Mouse (Mus musculus): ENCODE measurements around the gene Gldc. TPM values are rescaled to one million over a fixed set of nuclear protein-coding genes. Genes with fewer than 3 reads are reported as not detected.
A peak's percentile ranks its signal among the peaks of the same experiment; 100 is the strongest.
"Not testable (repeated sequence)": the region's sequence is repeated elsewhere in the genome, so short reads cannot be mapped to it uniquely, and the experiment has no call there.

The Gldc gene
- 18.8 and 24.0 TPM in 2 replicates for polyA plus RNA-seq (2015; fragmentation: Nextera tagmentation; extraction: Ambion mirVana)

DNA sequence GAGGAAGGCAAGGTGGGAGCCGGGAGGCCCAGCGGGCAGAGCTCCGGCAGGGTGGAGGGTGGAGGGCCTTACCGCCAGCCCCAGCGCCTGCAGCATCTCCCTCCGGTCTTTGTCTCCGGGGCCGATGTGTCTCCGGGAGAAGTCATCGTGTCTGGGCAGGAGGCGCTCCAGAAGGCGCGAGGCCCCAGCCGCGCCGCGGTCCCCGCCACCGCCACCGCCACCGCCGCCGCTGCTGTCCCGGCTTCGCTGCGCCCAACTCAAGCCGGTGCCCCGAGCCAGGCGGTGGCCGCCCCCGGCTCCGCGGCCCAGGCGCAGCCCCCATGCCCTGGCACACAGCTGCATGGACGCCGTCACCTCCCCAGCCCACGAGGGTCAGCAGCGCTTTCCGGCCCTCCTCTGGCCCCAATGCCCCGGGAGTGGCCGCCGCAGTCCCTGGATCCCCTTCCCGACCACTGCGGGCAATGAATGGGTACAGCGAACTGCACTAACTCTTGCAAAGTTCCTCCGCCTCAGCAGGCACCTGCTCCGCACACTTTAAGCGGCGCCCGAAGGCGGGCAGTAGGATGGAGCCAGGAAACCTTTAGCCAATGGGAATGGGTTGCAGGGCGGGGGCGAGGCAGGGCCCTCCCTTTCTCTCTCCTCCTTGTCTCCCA is at the start of gene Gldc:
Gene Gldc (minus strand): TSS at position 511 of the 653 bp plus-strand sequence.
- peak within 1 kb of the TSS; percentile 58 for H3K4me3 ChIP-seq (replicated peaks)
- peak within 1 kb of the TSS; percentile 59 for H3K9ac ChIP-seq
- H3K4me1 ChIP-seq (replicated peaks), result peaks cover 6% of the 10 kb centered on the region; the same call in 1 of the 2 replicates
- peaks cover 51% of the 10 kb centered on the region for H3K27me3 ChIP-seq
- peak within 1 kb of the TSS; percentile 11; the same call in 1 of the 2 replicates for H3K27ac ChIP-seq
- peak; percentile 75 for ATAC-seq (ENCODE audit: low read depth)
- H3K36me3 ChIP-seq, result no peaks in the 10 kb centered on the region
- WGBS (ENCODE audit: insufficient replicate concordance), result under 1% methylated on average over 52 of the region's 53 CpGs
- H3K9me3 ChIP-seq (replicated peaks), result no peaks in the 10 kb centered on the region
- DNase-seq, result peak; percentile 4
- peak within 1 kb of the TSS; percentile 61 for H3K4me2 ChIP-seq

DNA sequence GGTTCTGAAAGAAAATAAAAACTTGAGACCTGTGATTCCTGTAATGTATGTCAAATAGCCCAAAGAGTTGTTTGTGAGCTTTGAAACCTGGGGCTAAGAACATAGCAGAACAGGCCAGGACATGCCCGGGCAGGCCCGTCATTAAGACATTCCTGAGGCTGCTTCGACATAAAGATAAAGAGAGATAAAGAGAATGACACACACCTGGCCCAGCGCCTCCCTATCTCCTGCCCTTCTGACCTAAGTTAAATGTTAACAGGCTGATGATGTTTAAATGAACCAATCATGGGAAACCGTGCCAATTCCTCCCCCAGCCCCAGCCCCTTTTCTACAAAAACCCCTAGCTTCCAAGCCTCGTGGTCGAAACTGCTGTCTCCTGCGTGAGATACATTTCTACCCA is 47.4 kb upstream of the Gldc start:
- H3K4me1 ChIP-seq (replicated peaks); H3K4me3 ChIP-seq (replicated peaks); H3K9me3 ChIP-seq (replicated peaks); H3K27me3 ChIP-seq; DNase-seq; H3K9ac ChIP-seq; H3K4me2 ChIP-seq; ATAC-seq (ENCODE audit: low read depth); H3K36me3 ChIP-seq; H3K27ac ChIP-seq: not testable (repeated sequence)
- WGBS (ENCODE audit: insufficient replicate concordance), result 65% methylated on average over 8 of the region's 8 CpGs

DNA sequence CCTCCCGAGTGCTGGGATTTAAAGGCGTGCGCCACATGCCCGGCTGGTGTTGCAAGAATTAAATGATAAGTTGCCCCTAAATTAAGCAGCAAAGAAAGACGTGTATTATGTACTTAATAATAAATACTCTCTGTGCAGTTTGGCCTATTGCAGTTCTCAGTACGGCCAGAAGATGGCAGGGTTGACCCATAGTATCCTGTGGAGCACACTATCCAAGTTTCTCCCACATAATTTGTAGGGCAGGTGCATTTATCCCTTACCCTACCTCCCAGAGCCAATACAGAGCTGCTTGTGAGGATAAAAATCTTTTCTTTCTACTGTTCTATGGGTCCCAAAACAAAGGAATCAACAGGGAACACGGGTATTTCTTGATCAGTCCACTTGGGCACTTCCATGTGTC is 42.1 kb upstream of the Gldc start:
- Histone ChIP-seq H3K27ac (no peak overlapping the region), H3K4me2 (no peak overlapping the region), H3K4me1 (replicated peaks) (no peaks in the 10 kb centered on the region), H3K4me3 (replicated peaks) (no peak overlapping the region), H3K27me3 (no peaks in the 10 kb centered on the region), H3K36me3 (no peaks in the 10 kb centered on the region), H3K9me3 (replicated peaks) (no peaks in the 10 kb centered on the region), H3K9ac (no peak overlapping the region)
- ATAC-seq (ENCODE audit: low read depth) (no peak), DNase-seq (no peak)
- 16% methylated on average over 7 of the region's 7 CpGs for WGBS (ENCODE audit: insufficient replicate concordance)

DNA sequence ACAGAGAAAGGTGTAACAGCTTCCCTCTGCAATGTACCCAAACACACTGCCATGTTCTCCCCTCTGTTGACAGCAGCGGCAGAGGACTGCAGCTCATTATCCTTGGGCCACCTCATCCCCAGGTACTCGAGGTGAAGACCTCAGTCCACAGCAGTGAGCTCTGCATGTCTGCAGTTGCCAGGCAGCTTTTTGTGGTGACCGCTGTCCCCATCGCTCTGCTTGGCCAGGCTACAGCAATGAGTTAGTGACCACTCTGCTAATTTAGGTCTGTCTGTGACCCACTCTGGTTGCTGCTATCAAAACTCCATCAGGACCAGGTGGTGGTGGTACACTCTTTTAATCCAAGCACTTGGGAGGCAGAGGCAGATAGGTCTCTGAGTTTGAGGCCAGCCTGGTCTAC is 41.0 kb upstream of the Gldc start:
- WGBS (ENCODE audit: insufficient replicate concordance), result 63% methylated on average over 4 of the region's 4 CpGs
- no peak for ATAC-seq (ENCODE audit: low read depth)

DNA sequence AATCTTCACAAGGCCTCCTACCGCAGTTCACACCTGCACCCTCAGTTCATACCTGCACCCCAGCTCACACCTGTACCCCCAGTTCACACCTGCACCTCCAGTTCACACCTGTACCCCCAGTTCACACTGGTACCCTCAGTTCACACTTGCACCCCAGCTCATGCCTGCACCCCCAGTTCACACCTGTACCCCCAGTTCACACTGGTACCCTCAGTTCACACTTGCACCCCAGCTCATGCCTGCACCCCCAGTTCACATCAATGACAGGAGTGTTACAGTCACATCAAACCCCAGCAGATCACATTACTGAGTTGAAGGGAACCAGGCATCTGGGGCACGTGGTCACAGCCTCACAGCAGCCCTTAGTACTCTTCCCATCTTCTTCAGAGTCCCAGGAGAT is 40.5 kb upstream of the Gldc start:
- not testable (repeated sequence) for H3K27ac ChIP-seq; H3K9me3 ChIP-seq (replicated peaks); ATAC-seq (ENCODE audit: low read depth); DNase-seq; H3K4me2 ChIP-seq; H3K4me3 ChIP-seq (replicated peaks); H3K4me1 ChIP-seq (replicated peaks); H3K27me3 ChIP-seq; H3K36me3 ChIP-seq; H3K9ac ChIP-seq
- WGBS (ENCODE audit: insufficient replicate concordance), result 61% methylated on average over 2 of the region's 2 CpGs

More for the DNA sequence above, 41.0 kb upstream of the Gldc start:
- Histone ChIP-seq H3K9ac (no peak overlapping the region), H3K27ac (no peak overlapping the region), H3K4me2 (no peak overlapping the region), H3K9me3 (replicated peaks) (no peaks in the 10 kb centered on the region), H3K4me1 (replicated peaks) (no peaks in the 10 kb centered on the region), H3K36me3 (no peaks in the 10 kb centered on the region), H3K4me3 (replicated peaks) (no peak overlapping the region), H3K27me3 (no peaks in the 10 kb centered on the region)
- DNase-seq, result no peak

DNA sequence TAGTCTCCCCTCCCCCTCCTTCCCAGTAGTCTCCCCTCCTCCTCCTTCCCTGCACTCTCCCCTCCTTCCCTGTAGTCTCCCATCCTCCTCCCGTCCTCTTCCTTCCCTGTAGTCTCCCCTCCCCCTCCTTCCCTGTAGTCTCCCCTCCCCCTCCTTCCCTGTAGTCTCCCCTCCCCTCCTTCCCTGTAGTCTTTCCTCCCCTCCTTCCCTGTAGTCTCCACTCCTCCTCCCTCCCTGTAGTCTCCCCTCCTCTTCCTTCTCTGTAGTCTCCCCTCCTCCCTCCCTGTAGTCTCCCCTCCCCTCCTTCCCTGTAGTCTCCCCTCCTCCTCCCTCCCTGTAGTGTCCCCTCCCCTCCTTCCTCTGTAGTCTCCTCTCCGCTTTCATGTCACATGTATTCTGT is 38.8 kb upstream of the Gldc start:
- Histone ChIP-seq H3K9ac (no peak overlapping the region), H3K4me2 (no peak overlapping the region), H3K4me1 (replicated peaks) (no peaks in the 10 kb centered on the region), H3K9me3 (replicated peaks) (no peaks in the 10 kb centered on the region), H3K27me3 (no peaks in the 10 kb centered on the region), H3K36me3 (no peaks in the 10 kb centered on the region), H3K27ac (no peak overlapping the region), H3K4me3 (replicated peaks) (no peak overlapping the region)
- WGBS (ENCODE audit: insufficient replicate concordance), result 28% methylated on average over 2 of the region's 2 CpGs
- ATAC-seq (ENCODE audit: low read depth) (no peak), DNase-seq (no peak)

DNA sequence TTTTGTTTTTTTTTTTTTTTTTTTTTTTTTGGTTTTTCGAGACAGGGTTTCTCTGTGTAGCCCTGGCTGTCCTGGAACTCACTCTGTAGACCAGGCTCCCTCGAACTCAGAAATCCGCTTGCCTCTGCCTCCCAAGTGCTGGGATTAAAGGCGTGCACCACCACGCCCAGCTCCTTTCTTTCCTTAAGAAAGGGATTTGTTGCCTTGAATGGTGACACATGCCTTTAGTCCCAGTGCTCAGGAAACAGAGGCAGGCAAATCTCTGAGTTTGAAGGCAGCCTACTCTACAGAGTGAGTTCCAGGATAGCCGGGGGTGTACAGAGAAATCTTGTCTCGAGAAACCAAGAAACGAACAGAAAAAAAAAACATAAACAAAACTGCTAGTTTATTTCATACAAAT is 33.8 kb upstream of the Gldc start:
- not testable (repeated sequence) for ATAC-seq (ENCODE audit: low read depth); H3K36me3 ChIP-seq; H3K9ac ChIP-seq; H3K9me3 ChIP-seq (replicated peaks); H3K4me3 ChIP-seq (replicated peaks); H3K27ac ChIP-seq; H3K4me2 ChIP-seq; H3K27me3 ChIP-seq; H3K4me1 ChIP-seq (replicated peaks); DNase-seq
- WGBS (ENCODE audit: insufficient replicate concordance), result 73% methylated on average over 8 of the region's 8 CpGs

DNA sequence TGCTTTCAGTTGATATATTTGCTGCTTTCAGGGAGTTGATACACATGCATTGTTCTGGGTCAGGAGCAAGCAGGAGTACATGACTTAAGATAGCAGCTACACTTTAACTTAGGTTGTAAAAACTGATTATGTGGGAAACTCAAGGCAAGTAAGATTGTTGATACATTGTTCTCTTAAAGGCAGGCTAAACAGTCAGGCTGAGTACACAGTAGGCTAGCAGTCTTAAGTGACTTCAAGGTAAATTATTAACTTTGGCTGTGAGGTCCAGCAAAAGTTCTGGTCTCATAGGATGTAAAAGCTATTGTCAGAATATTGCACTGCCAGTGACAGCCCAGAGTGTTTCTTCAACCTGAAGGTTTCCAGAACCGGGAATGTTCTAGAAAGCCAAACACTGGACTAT is 31.8 kb upstream of the Gldc start:
- Histone ChIP-seq H3K27ac (no peak overlapping the region), H3K4me1 (replicated peaks) (no peaks in the 10 kb centered on the region; the same call in 1 of the 2 replicates), H3K9ac (no peak overlapping the region), H3K4me3 (replicated peaks) (no peak overlapping the region), H3K4me2 (no peak overlapping the region), H3K36me3 (no peaks in the 10 kb centered on the region), H3K27me3 (no peaks in the 10 kb centered on the region), H3K9me3 (replicated peaks) (no peaks in the 10 kb centered on the region)
- DNase-seq (no peak), ATAC-seq (ENCODE audit: low read depth) (no peak)
- WGBS (ENCODE audit: insufficient replicate concordance), result 62% methylated on average over 1 of the region's 1 CpGs

DNA sequence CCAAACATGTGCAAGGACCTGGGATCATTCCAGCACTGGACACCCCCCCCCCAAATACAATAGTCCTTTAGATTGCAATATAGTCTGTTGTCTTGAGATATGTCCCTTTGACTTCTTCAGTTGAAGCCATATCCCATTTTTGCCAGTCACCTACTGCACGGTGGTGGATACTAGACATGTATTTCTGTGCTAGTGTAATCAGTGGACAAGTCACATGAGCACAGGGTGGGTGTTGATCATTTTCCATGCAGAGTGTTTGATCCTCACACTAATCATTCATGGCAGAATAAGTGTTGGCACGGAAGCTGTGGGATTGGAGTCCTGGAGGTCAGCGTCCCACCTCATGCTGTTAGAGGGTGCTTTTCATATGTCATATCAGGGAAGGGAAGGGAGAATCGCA is 30.6 kb upstream of the Gldc start:
- Histone ChIP-seq H3K9me3 (replicated peaks) (no peaks in the 10 kb centered on the region), H3K27ac (no peak overlapping the region), H3K4me3 (replicated peaks) (no peak overlapping the region), H3K4me2 (no peak overlapping the region), H3K9ac (no peak overlapping the region), H3K27me3 (no peaks in the 10 kb centered on the region), H3K36me3 (no peaks in the 10 kb centered on the region), H3K4me1 (replicated peaks) (no peaks in the 10 kb centered on the region; the same call in 1 of the 2 replicates)
- DNase-seq (no peak), ATAC-seq (ENCODE audit: low read depth) (no peak)
- WGBS (ENCODE audit: insufficient replicate concordance), result 68% methylated on average over 4 of the region's 4 CpGs

DNA sequence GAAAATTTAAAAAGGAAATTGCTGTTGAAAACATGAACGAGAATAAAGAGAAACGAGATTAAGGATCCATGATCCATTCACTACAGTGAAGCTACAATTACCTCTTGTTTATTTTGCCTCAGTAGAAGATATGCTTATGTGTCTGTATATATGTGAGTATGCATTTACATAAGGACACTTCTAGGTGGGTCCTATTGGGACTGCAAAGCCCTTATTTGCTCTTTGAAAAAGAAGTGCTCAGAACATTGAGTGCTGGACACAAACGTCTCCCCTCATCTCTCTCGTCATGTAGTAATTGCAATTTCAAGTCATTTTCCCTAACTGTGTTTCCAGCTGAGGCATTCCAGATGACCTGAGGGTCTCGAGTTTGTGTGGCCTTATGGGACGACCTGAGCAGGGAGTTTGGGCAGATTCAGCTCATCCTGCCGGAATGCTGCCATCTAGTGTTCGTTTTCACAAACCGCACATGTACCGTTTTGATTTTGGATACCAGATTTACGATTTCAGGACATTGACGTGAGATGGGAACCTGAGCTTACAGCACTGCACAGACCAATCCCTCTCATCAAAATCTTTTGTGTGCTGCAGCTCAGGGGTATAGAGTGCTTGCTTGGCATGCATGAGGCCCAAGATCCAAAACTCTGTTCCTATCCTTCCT is 30.1 kb upstream of the Gldc start:
- no peak overlapping the region for H3K9ac ChIP-seq
- no peak overlapping the region for H3K4me2 ChIP-seq
- H3K27ac ChIP-seq, result no peak overlapping the region
- whole genome bisulfite sequencing (ENCODE audit: insufficient replicate concordance), result 18% methylated on average over 12 of the region's 12 CpGs
- no peaks in the 10 kb centered on the region for H3K9me3 ChIP-seq (replicated peaks)
- DNase-seq (peak; percentile 9), ATAC-seq (ENCODE audit: low read depth) (no peak)
- no peak overlapping the region for H3K4me3 ChIP-seq (replicated peaks)
- H3K36me3 ChIP-seq, result no peaks in the 10 kb centered on the region
- no peaks in the 10 kb centered on the region; the same call in 1 of the 2 replicates for H3K4me1 ChIP-seq (replicated peaks)
- H3K27me3 ChIP-seq, result no peaks in the 10 kb centered on the region

DNA sequence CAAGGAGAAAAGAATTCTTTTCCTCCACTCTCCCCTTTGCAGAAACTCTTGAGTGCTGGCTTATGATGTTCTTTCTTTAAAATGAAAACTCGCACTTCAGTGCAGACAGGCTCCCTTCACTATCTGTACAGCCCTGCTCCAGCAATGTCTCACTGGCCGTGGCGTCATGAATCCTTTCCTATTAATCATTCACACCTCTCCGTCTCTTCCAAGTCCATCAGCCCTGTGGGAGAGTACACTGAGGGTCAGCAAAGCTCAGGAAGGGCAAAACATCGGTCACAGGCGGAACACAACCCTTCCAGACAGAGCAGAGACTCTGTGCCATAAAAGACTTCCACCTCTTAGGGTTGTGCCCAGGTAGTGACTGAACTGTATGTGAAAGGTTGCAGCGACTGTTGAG is 26.9 kb upstream of the Gldc start:
- no peaks in the 10 kb centered on the region for H3K27me3 ChIP-seq
- H3K4me2 ChIP-seq, result no peak overlapping the region
- H3K36me3 ChIP-seq, result no peaks in the 10 kb centered on the region
- H3K9me3 ChIP-seq (replicated peaks), result no peaks in the 10 kb centered on the region
- peak; percentile 39 for ATAC-seq (ENCODE audit: low read depth)
- H3K9ac ChIP-seq, result no peak overlapping the region
- 63% methylated on average over 7 of the region's 7 CpGs for WGBS (ENCODE audit: insufficient replicate concordance)
- H3K4me3 ChIP-seq (replicated peaks), result no peak overlapping the region
- no peak for DNase-seq
- H3K27ac ChIP-seq, result no peak overlapping the region
- H3K4me1 ChIP-seq (replicated peaks), result no peaks in the 10 kb centered on the region

DNA sequence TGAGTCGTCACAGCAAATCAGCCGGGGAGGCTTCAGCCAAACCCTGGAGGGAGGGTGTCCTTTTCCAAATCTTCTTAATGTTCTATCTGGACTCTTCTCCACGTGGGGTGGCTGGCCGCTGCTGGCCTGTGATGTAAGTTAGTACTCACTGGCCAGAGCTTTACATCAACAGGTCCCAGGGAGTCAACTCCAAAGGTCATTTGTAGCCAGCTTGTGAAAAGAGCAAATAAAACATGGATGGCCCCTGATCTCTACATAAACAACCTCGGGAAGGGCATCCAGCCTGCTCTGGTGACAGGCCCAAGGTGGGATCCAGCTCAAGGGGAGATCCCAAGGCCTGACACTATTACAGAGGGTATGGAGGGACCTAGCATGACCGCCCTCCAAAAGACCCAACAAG is 19.8 kb upstream of the Gldc start:
- Histone ChIP-seq H3K36me3 (no peaks in the 10 kb centered on the region), H3K4me3 (replicated peaks) (no peak overlapping the region), H3K4me1 (replicated peaks) (no peaks in the 10 kb centered on the region), H3K4me2 (no peak overlapping the region), H3K27me3 (no peaks in the 10 kb centered on the region), H3K27ac (peak overlapping the region; percentile 47), H3K9ac (no peak overlapping the region), H3K9me3 (replicated peaks) (no peaks in the 10 kb centered on the region)
- DNase-seq (no peak), ATAC-seq (ENCODE audit: low read depth) (peak; percentile 74)
- WGBS (ENCODE audit: insufficient replicate concordance), result 54% methylated on average over 6 of the region's 6 CpGs
